Mouse (Mus musculus): ENCODE results near the gene Kif6.

DNA sequence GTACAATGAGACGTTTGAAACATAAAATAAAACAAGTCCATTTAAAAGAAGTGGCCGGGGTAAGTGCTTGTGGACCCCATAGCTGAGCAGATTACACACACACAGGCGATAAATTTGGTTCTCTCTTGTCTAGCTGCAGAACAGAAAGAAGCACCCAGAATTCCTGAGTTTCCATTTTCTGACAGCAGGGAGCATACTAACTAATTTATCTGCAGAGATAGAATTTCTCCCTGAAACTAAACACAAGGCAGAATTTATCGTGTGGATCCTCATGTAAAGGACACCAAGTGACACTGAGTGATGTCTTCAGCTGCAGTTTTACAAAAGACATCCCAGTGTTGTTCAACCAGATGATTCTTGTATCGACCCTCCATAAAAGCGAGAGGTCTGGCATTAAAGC is 260.5 kb downstream of the Kif6 start:
- TF ChIP-seq CTCF (IDR thresholded peaks at IDR 0.05; ENCODE audit: borderline replicate concordance, extremely low read depth, insufficient read depth, insufficient read length), result no peak
- TF ChIP-seq POLR2A (IDR thresholded peaks at IDR 0.05; ENCODE audit: borderline replicate concordance, extremely low read depth, insufficient read depth, insufficient read length, poor library complexity, severe bottlenecking), result no peak
